Mouse (Mus musculus): ENCODE data around the gene Nadk. TPM values are rescaled to one million over a fixed set of nuclear protein-coding genes. Genes with fewer than 3 reads are reported as not detected.
A peak's percentile ranks its signal among the peaks of the same experiment; 100 is the strongest.

Nadk gene
- 102 and 107 TPM in 2 replicates for polyA plus RNA-seq (2016; fragmentation: Nextera tagmentation; extraction: Ambion mirVana)

GRCm38 (mm10) chr4:155561661-155562442 lies at the start of gene Nadk:
Nadk (plus strand) TSS chr4:155562378.
- WGBS: 77% methylated on average over 7 of the region's 7 CpGs
- peak within 1 kb of the TSS; percentile 86 for H3K4me3 ChIP-seq
- no peaks in the 10 kb centered on the region for H3K27me3 ChIP-seq (ENCODE audit: insufficient read depth, poor library complexity, severe bottlenecking)
- peaks cover 54% of the 10 kb centered on the region for H3K4me1 ChIP-seq (replicated peaks)
- no peaks in the 10 kb centered on the region for H3K9me3 ChIP-seq
- H3K27ac ChIP-seq: peak within 1 kb of the TSS; percentile 94
- H3K36me3 ChIP-seq: peaks cover 52% of the 10 kb centered on the region
- peak; percentile 16 for DNase-seq (ENCODE audit: low spot score)

DNA sequence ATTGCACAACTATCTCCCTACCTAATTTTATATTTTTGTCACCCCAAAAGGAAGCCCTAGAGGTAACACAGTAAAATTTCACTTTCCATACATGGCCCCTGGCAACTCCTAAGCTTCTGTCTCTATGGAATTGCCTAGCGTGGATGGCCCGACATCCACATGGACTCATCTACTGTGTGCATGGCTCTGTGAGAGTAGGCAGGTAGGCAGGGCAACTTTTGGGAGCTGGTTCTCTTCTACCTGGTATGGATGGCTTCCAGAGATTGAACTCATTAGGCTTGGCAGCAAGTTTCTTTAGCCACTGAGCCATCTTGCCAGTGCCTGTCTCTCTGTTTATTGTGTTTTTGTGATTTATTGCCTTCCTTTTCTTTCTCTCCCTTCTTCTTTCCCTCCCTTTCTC lies 47.4 kb upstream of the Nadk start:
- H3K27ac ChIP-seq: no peak overlapping the region
- H3K9me3 ChIP-seq: no peaks in the 10 kb centered on the region
- 93% methylated on average over 2 of the region's 2 CpGs for WGBS
- H3K36me3 ChIP-seq: peaks cover 54% of the 10 kb centered on the region
- DNase-seq (ENCODE audit: low spot score): no peak
- no peaks in the 10 kb centered on the region for H3K27me3 ChIP-seq (ENCODE audit: insufficient read depth, poor library complexity, severe bottlenecking)
- no peaks in the 10 kb centered on the region for H3K4me1 ChIP-seq (replicated peaks)
- no peak overlapping the region for H3K4me3 ChIP-seq

DNA sequence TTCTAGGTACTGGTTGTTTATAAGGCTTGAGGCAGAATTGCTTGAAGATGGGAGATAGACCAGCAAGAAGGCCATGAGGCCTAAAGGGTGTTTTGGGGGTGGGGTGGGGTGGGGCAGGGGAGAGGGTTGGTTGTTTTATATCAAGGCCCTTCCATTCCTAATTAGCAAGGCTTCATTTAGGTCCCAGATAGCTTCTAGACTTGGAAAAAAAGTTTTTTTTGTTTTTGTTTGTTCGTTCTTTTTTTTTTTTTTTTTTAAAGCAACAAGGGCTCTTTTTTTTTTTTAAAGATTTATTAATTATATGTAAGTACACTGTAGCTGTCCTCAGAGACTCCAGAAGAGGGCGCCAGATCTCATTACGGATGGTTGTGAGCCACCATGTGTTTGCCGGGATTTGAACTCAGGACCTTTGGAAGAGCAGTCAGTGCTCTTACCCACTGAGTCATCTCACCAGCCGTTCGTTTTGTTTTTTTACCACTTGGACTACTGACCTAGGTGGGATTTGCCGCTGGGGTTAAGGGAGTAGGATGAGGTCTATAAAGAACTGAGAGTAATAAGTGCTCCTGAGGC lies 44.1 kb upstream of the Nadk start:
- 84% methylated on average over 7 of the region's 7 CpGs for WGBS
- DNase-seq (ENCODE audit: low spot score): no peak
- Histone ChIP-seq H3K9me3 (no peaks in the 10 kb centered on the region), H3K4me3 (no peak overlapping the region), H3K27me3 (ENCODE audit: insufficient read depth, poor library complexity, severe bottlenecking) (no peaks in the 10 kb centered on the region), H3K27ac (no peak overlapping the region), H3K36me3 (peaks cover 58% of the 10 kb centered on the region), H3K4me1 (replicated peaks) (no peaks in the 10 kb centered on the region)

DNA sequence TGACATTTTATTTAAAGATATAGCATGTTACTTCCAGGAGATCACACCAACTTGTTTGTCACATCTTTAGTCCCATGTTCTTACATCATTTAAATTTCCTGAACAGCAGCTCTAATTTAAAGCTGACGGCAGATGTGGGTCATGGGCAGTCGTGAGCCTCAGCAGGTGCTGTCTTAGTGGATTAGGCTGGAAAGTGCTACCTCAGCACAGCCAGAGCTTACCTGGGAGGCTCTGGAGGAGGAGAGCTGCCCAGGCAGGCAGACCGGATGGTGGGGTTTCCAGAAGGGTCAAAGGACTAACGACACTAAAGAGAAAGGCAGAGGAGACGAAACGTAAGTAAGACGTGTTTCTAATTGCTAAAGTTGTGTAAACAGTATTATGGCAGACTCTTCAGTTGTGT lies 39.9 kb upstream of the Nadk start:
- no peaks in the 10 kb centered on the region for H3K4me1 ChIP-seq (replicated peaks)

GRCm38 (mm10) chr4:155525751-155526150 lies 36.4 kb upstream of the Nadk start:
- 81% methylated on average over 5 of the region's 5 CpGs for WGBS
- no peaks in the 10 kb centered on the region for H3K4me1 ChIP-seq (replicated peaks)
- no peak for DNase-seq (ENCODE audit: low spot score)
- H3K4me3 ChIP-seq: no peak overlapping the region
- H3K27ac ChIP-seq: no peak overlapping the region
- no peaks in the 10 kb centered on the region for H3K27me3 ChIP-seq (ENCODE audit: insufficient read depth, poor library complexity, severe bottlenecking)
- no peaks in the 10 kb centered on the region for H3K9me3 ChIP-seq
- H3K36me3 ChIP-seq: peaks cover 72% of the 10 kb centered on the region

More for the DNA sequence above, 39.9 kb upstream of the Nadk start:
- DNase-seq (ENCODE audit: low spot score): no peak
- H3K27me3 ChIP-seq (ENCODE audit: insufficient read depth, poor library complexity, severe bottlenecking): no peaks in the 10 kb centered on the region
- H3K36me3 ChIP-seq: peaks cover 55% of the 10 kb centered on the region
- H3K4me3 ChIP-seq: no peak overlapping the region
- 79% methylated on average over 7 of the region's 7 CpGs for WGBS
- H3K27ac ChIP-seq: no peak overlapping the region
- no peaks in the 10 kb centered on the region for H3K9me3 ChIP-seq

- H3K27ac ChIP-seq: no peak overlapping the region
- no peaks in the 10 kb centered on the region for H3K9me3 ChIP-seq
- no peak overlapping the region for H3K4me3 ChIP-seq
- H3K4me1 ChIP-seq (replicated peaks): no peaks in the 10 kb centered on the region
- WGBS: 87% methylated on average over 3 of the region's 3 CpGs
- no peaks in the 10 kb centered on the region for H3K27me3 ChIP-seq (ENCODE audit: insufficient read depth, poor library complexity, severe bottlenecking)
- H3K36me3 ChIP-seq: peaks cover 86% of the 10 kb centered on the region
- no peak for DNase-seq (ENCODE audit: low spot score)
Observed at GRCm38 (mm10) chr4:155529294-155529693, 32.9 kb upstream of the Nadk start.

- no peak for DNase-seq (ENCODE audit: low spot score)
- Histone ChIP-seq H3K36me3 (peaks cover 95% of the 10 kb centered on the region), H3K4me1 (replicated peaks) (no peaks in the 10 kb centered on the region), H3K27me3 (ENCODE audit: insufficient read depth, poor library complexity, severe bottlenecking) (no peaks in the 10 kb centered on the region), H3K27ac (no peak overlapping the region), H3K9me3 (no peaks in the 10 kb centered on the region), H3K4me3 (no peak overlapping the region)
- WGBS: 94% methylated on average over 7 of the region's 7 CpGs
Observed at GRCm38 (mm10) chr4:155549993-155550392, 12.2 kb upstream of the Nadk start.

- Histone ChIP-seq H3K9me3 (no peaks in the 10 kb centered on the region), H3K36me3 (peaks cover 95% of the 10 kb centered on the region), H3K27ac (no peak overlapping the region), H3K27me3 (ENCODE audit: insufficient read depth, poor library complexity, severe bottlenecking) (no peaks in the 10 kb centered on the region), H3K4me3 (no peak overlapping the region), H3K4me1 (replicated peaks) (no peaks in the 10 kb centered on the region)
- DNase-seq (ENCODE audit: low spot score): no peak
- 80% methylated on average over 2 of the region's 2 CpGs for WGBS
Observed at GRCm38 (mm10) chr4:155550446-155550845, 11.7 kb upstream of the Nadk start.

DNA sequence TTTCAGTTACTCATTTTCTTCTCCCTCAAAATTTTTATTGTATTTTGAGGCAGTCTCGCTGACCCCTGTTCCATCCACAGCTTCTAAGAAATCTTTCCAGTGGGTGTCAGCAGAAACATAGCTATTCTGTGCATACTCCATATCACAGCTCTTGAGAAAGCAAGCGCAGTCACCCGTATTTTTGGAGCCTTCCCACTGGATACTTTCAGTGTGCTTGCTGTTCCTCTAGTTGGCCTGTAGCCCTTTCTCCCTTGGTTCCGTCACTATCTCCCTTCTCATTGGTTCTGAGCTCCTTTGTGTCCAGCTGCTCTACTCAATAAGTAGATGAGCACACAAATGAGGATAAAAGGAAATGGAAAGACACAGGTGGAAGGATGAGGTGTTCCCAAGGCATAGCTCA lies 11.1 kb upstream of the Nadk start:
- Histone ChIP-seq H3K27me3 (ENCODE audit: insufficient read depth, poor library complexity, severe bottlenecking) (no peaks in the 10 kb centered on the region), H3K36me3 (peaks cover 95% of the 10 kb centered on the region), H3K4me1 (replicated peaks) (no peaks in the 10 kb centered on the region), H3K9me3 (no peaks in the 10 kb centered on the region), H3K4me3 (no peak overlapping the region), H3K27ac (no peak overlapping the region)
- DNase-seq (ENCODE audit: low spot score): no peak
- WGBS: 97% methylated on average over 4 of the region's 4 CpGs

DNA sequence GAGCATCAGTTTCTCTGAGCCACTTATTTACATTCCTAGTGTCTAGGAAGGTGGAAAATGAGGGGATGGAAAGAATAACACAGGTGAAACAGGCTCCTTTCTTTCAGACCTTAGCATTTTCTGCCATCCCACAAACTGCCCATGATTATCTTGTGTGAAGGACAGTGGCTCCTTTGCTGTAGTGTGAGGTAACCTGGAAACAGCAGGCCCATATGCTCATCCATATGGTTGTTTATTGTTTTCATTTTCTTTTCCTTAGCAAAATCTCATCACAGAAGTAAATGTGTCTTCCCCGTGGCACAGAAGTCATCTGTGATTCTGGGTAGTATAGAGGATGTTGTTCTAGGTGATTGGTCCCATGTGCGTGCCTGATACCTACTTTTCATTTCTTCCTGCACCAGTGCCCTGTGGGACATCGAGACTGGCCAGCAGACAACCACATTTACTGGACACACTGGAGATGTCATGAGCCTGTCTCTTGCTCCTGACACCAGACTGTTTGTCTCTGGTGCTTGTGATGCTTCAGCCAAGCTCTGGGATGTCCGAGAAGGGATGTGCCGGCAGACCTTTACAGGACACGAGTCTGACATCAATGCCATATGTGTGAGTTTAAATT lies 9.2 kb upstream of the Nadk start:
- Histone ChIP-seq H3K27ac (no peak overlapping the region), H3K27me3 (ENCODE audit: insufficient read depth, poor library complexity, severe bottlenecking) (no peaks in the 10 kb centered on the region), H3K4me3 (no peak overlapping the region), H3K9me3 (no peaks in the 10 kb centered on the region), H3K36me3 (peaks cover 99% of the 10 kb centered on the region), H3K4me1 (replicated peaks) (no peaks in the 10 kb centered on the region)
- DNase-seq (ENCODE audit: low spot score): no peak
- 95% methylated on average over 6 of the region's 6 CpGs for WGBS

- Histone ChIP-seq H3K9me3 (no peaks in the 10 kb centered on the region), H3K27ac (no peak overlapping the region), H3K27me3 (ENCODE audit: insufficient read depth, poor library complexity, severe bottlenecking) (no peaks in the 10 kb centered on the region), H3K4me3 (no peak overlapping the region), H3K36me3 (peaks cover 100% of the 10 kb centered on the region), H3K4me1 (replicated peaks) (no peaks in the 10 kb centered on the region)
- WGBS: 83% methylated on average over 4 of the region's 4 CpGs
- DNase-seq (ENCODE audit: low spot score): no peak
Observed at GRCm38 (mm10) chr4:155554880-155555279, 7.3 kb upstream of the Nadk start.

DNA sequence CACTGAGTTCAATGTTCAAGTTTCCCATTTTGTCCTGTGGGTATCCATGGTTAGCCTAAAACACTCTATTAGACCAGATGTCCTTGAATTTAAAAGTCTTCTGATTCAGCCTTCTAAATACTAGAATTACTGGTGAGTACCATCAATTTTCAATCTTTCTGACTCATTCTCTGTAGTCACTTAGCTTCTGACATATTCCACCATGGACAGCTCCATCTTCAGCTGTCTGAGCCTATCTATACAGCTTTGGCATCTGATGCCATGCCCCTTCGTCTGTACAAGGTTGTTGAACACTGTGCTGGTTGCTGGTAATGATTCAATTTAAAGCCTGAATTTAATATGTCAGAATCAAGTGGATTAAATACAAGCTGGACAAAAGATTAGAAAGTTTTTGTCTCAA lies 6.7 kb upstream of the Nadk start:
- H3K27ac ChIP-seq: no peak overlapping the region
- H3K4me1 ChIP-seq (replicated peaks): peaks cover 1% of the 10 kb centered on the region; the same call in 1 of the 2 replicates
- DNase-seq (ENCODE audit: low spot score): no peak
- peaks cover 100% of the 10 kb centered on the region for H3K36me3 ChIP-seq
- 76% methylated on average over 1 of the region's 1 CpGs for WGBS
- no peaks in the 10 kb centered on the region for H3K27me3 ChIP-seq (ENCODE audit: insufficient read depth, poor library complexity, severe bottlenecking)
- no peaks in the 10 kb centered on the region for H3K9me3 ChIP-seq
- H3K4me3 ChIP-seq: no peak overlapping the region

- Histone ChIP-seq H3K36me3 (peaks cover 76% of the 10 kb centered on the region), H3K4me1 (replicated peaks) (peaks cover 36% of the 10 kb centered on the region), H3K27me3 (ENCODE audit: insufficient read depth, poor library complexity, severe bottlenecking) (no peaks in the 10 kb centered on the region), H3K27ac (no peak overlapping the region), H3K4me3 (no peak overlapping the region), H3K9me3 (no peaks in the 10 kb centered on the region)
- WGBS: 85% methylated on average over 6 of the region's 6 CpGs
- no peak for DNase-seq (ENCODE audit: low spot score)
Observed at GRCm38 (mm10) chr4:155559454-155559853, 2.7 kb upstream of the Nadk start.
